8 mouse cellular contexts compared by ENCODE assay signal in the genomic region with DNA sequence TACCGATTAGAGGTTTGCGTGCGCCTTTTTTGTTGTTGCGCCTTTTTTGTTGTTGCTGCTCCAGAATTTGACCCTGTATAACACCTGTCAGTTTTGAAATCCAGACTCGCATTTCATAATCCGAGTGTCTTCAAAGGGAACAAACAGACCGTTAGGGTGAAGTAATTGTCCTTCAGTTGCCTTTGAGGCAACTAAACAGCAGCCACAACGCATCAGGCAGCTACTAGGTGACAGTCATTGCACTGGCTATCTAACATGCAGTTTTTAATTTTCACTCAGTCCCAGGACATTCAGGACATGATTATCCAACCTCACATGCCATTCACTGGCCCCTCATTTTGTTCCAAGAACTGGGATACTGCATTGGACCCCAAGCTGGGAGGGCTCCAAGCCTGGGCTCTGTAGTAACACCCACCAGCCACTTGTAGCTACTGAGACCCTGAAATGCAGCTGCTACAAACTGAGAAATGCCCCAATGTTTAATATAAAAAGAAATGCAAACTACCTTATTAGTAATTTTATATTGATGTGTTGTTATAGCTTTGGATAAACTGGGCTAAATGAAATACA. TPM values are rescaled to one million over a fixed set of nuclear protein-coding genes. Genes with fewer than 3 reads are reported as not detected.
DNase-seq lines count a peak whose midpoint lies in the region; ATAC-seq and TF ChIP-seq lines count a peak whose summit lies in the region.

No protein-coding gene starts in this region.

- no peaks in the 10 kb centered on the region for H3K27me3 ChIP-seq in heart, adult 2 months (ENCODE audit: control insufficient read depth, insufficient read depth, low read length)
- H3K27me3 ChIP-seq in CH12.LX (replicated peaks), result peaks cover 8% of the 10 kb centered on the region
- H3K27me3 ChIP-seq in forebrain, embryonic 10.5 days (ENCODE audit: poor library complexity, severe bottlenecking), result no peaks in the 10 kb centered on the region
- H3K27me3 ChIP-seq in limb, embryonic 14.5 days (ENCODE audit: control insufficient read depth, insufficient read depth, low read length), result no peaks in the 10 kb centered on the region
- H3K27me3 ChIP-seq in stomach, embryonic 14.5 days (ENCODE audit: control insufficient read depth, insufficient read depth, low read length), result no peaks in the 10 kb centered on the region

- TF ChIP-seq POLR2A in heart, adult 2 months (IDR thresholded peaks at IDR 0.05; ENCODE audit: insufficient read depth, low read depth, low read length), result peak; percentile 28; the same call in 1 of the 2 replicates
- no peak for TF ChIP-seq POLR2A in CH12.LX (IDR thresholded peaks at IDR 0.05; ENCODE audit: low read depth, low read length)
- no peak for TF ChIP-seq POLR2A in limb, embryonic 14.5 days (IDR thresholded peaks at IDR 0.05; ENCODE audit: borderline replicate concordance, extremely low read depth, insufficient read depth, insufficient read length)

- peak overlapping the region; percentile 66 for H3K9ac ChIP-seq in heart, adult 2 months (ENCODE audit: low read depth, low read length)
- H3K9ac ChIP-seq in CH12.LX (ENCODE audit: insufficient read depth, low read depth), result peak overlapping the region; percentile 92; the same call in 1 of the 2 replicates
- H3K9ac ChIP-seq in limb, embryonic 14.5 days (ENCODE audit: low read depth, low read length, severe bottlenecking), result peak overlapping the region; percentile 93; the same call in 1 of the 2 replicates
- no peak overlapping the region; the same call in 1 of the 2 replicates for H3K9ac ChIP-seq in stomach, embryonic 14.5 days (replicated peaks; ENCODE audit: low read depth, low read length)

- H3K36me3 ChIP-seq in heart, adult 2 months (ENCODE audit: control insufficient read depth, insufficient read depth, low read length), result peaks cover 9% of the 10 kb centered on the region; the same call in 1 of the 2 replicates
- peaks cover 12 to 31% of the 10 kb centered on the region in 2 experiments for H3K36me3 ChIP-seq in CH12.LX (replicated peaks in 1 of 2; ENCODE audit: control insufficient read depth in 1 of 2, insufficient read depth in 1 of 2, low read length in 1 of 2)
- H3K36me3 ChIP-seq in forebrain, embryonic 10.5 days (replicated peaks), result peaks cover 32% of the 10 kb centered on the region
- peaks cover 33% of the 10 kb centered on the region for H3K36me3 ChIP-seq in limb, embryonic 14.5 days (ENCODE audit: control insufficient read depth, insufficient read depth, low read length)
- peaks cover 10% of the 10 kb centered on the region; the same call in 1 of the 2 replicates for H3K36me3 ChIP-seq in stomach, embryonic 14.5 days (ENCODE audit: control insufficient read depth, insufficient read depth, low read length)

- H3K4me2 ChIP-seq in CH12.LX (ENCODE audit: insufficient read depth, low read depth, poor library complexity, severe bottlenecking), result peak overlapping the region; percentile 63
- peak overlapping the region; percentile 75 for H3K4me2 ChIP-seq in limb, embryonic 14.5 days (replicated peaks; ENCODE audit: low read depth, low read length, severe bottlenecking)
- peak overlapping the region; percentile 63 for H3K4me2 ChIP-seq in stomach, embryonic 14.5 days (replicated peaks; ENCODE audit: low read depth, low read length)

- in situ Hi-C loops in CH12.LX (cut with MboI; ENCODE audit: low pct_ligation_motif_present, low pct_unique_long_range_greater_than_20kb, low sequenced_read_pairs), result no loop called here

- no peak for TF ChIP-seq EP300 in heart, adult 2 months (IDR thresholded peaks at IDR 0.05; ENCODE audit: insufficient read depth, low read depth, low read length)
- no peak for TF ChIP-seq EP300 in CH12.LX (IDR thresholded peaks at IDR 0.05; ENCODE audit: low read length)

- ATAC-seq in limb, embryonic 14.5 days (ENCODE audit: low FRiP score, low read depth), result no peak
- no peak for ATAC-seq in stomach, embryonic 14.5 days (ENCODE audit: insufficient number of reproducible peaks, insufficient read depth, low FRiP score, low read depth)

- dilution Hi-C loops in CH12.LX (cut with MboI; ENCODE audit: extremely low pct_ligation_motif_present, extremely low pct_unique_long_range_greater_than_20kb, low sequenced_read_pairs), result no loop called here

- intact Hi-C loops in heart, adult 2 months (cut with DNase I), result loop anchor here (2.0 kb wide), 1 partner anchor 32 kb away; a partner anchor contains a TSS
- intact Hi-C loops in heart, postnatal 10 days (cut with DNase I), result no loop called here

- no peak for TF ChIP-seq CTCF in heart, adult 2 months (IDR thresholded peaks at IDR 0.05)
- TF ChIP-seq CTCF in CH12.LX (conservative IDR thresholded peaks at IDR 0.05 in 1 of 2, IDR thresholded peaks at IDR 0.05 in 1 of 2; ENCODE audit: low read depth in 2 of 2, low read length in 2 of 2), result no peak

- H3K4me3 ChIP-seq in heart, adult 2 months, result peak overlapping the region; percentile 74
- H3K4me3 ChIP-seq in CH12.LX (replicated peaks in 1 of 3; ENCODE audit: low read depth in 2 of 3, low read length in 2 of 3, poor library complexity in 1 of 3), result peak overlapping the region; percentile 40 to 95 (median 46)
- peak overlapping the region; percentile 93 for H3K4me3 ChIP-seq in forebrain, embryonic 10.5 days
- peak overlapping the region; percentile 87 for H3K4me3 ChIP-seq in limb, embryonic 14.5 days (replicated peaks; ENCODE audit: low read length)
- peak overlapping the region; percentile 82 for H3K4me3 ChIP-seq in stomach, embryonic 14.5 days (ENCODE audit: low read depth, low read length)

- H3K27ac ChIP-seq in heart, adult 2 months, result peak overlapping the region; percentile 97
- H3K27ac ChIP-seq in CH12.LX (ENCODE audit: insufficient read depth, low read depth), result no peak overlapping the region
- peak overlapping the region; percentile 99 for H3K27ac ChIP-seq in forebrain, embryonic 10.5 days
- no peak overlapping the region for H3K27ac ChIP-seq in limb, embryonic 14.5 days (replicated peaks; ENCODE audit: low read depth, low read length)
- no peak overlapping the region for H3K27ac ChIP-seq in stomach, embryonic 14.5 days (ENCODE audit: low read length)

- H3K79me2 ChIP-seq in heart, adult 2 months (replicated peaks; ENCODE audit: control insufficient read depth, insufficient read depth, low read length), result no peaks in the 10 kb centered on the region
- peaks cover 4% of the 10 kb centered on the region; the same call in 1 of the 2 replicates for H3K79me2 ChIP-seq in CH12.LX (replicated peaks; ENCODE audit: control insufficient read depth, extremely low read depth, insufficient read depth, poor library complexity, severe bottlenecking)

- peaks cover 13% of the 10 kb centered on the region for H3K4me1 ChIP-seq in heart, adult 2 months (ENCODE audit: control insufficient read depth, insufficient read depth, low read length)
- H3K4me1 ChIP-seq in CH12.LX (ENCODE audit: control insufficient read depth in 1 of 2, insufficient read depth in 2 of 2), result peaks cover 10 to 15% of the 10 kb centered on the region in 2 experiments
- peaks cover 20% of the 10 kb centered on the region for H3K4me1 ChIP-seq in forebrain, embryonic 10.5 days
- H3K4me1 ChIP-seq in limb, embryonic 14.5 days (ENCODE audit: control insufficient read depth, insufficient read depth, low read length), result peaks cover 3% of the 10 kb centered on the region; the same call in 1 of the 2 replicates
- H3K4me1 ChIP-seq in stomach, embryonic 14.5 days (ENCODE audit: control insufficient read depth, insufficient read depth, low read length), result peaks cover 6% of the 10 kb centered on the region; the same call in 1 of the 2 replicates

- no peaks in the 10 kb centered on the region for H3K9me3 ChIP-seq in CH12.LX (replicated peaks; ENCODE audit: low read length)
- H3K9me3 ChIP-seq in forebrain, embryonic 10.5 days, result no peaks in the 10 kb centered on the region
- H3K9me3 ChIP-seq in limb, embryonic 14.5 days (ENCODE audit: control insufficient read depth, low read length), result no peaks in the 10 kb centered on the region
- no peaks in the 10 kb centered on the region for H3K9me3 ChIP-seq in stomach, embryonic 14.5 days (ENCODE audit: control insufficient read depth, low read depth, low read length)

- 2% methylated on average over 8 of the region's 8 CpGs for WGBS in heart, adult 2 months
- WGBS in forebrain, embryonic 10.5 days, result 3% methylated on average over 8 of the region's 8 CpGs
- 1% methylated on average over 8 of the region's 8 CpGs for WGBS in limb, embryonic 14.5 days
- 2% methylated on average over 8 of the region's 8 CpGs for WGBS in stomach, embryonic 14.5 days

- no peak for TF ChIP-seq RAD21 in CH12.LX (IDR thresholded peaks at IDR 0.05; ENCODE audit: low read depth, low read length)

- no peak for DNase-seq in heart, adult 2 months
- DNase-seq in heart, postnatal 10 days, result no peak
- no peak for DNase-seq in CH12.LX (ENCODE audit: extremely low read depth)
- no peak for DNase-seq in forebrain, embryonic 10.5 days (ENCODE audit: extremely low spot score, low spot score)
- no peak for DNase-seq in limb, embryonic 14.5 days (ENCODE audit: low spot score)
- no peak for DNase-seq in layer of hippocampus, postnatal 14 days (ENCODE audit: low spot score in 2 of 2)
- no peak for DNase-seq in adrenal gland, adult 2 months

RNA-seq across cellular contexts. Expression of a gene that starts 0.7 kb away (rescaled TPM):
- 100 to 1,000 TPM; 626 to 697 TPM for total RNA-seq in heart, adult 2 months (2021)
- polyA plus RNA-seq in heart, adult 2 months (2012; rRNA removed), result 395 and 619 TPM in 2 replicates
- total RNA-seq in heart, postnatal 10 days (2021), result 100 to 1,000 TPM; 583 to 610 TPM
- total RNA-seq in CH12.LX (2012; rRNA removed), result 17.5 and 21.7 TPM in 2 replicates
- 8.6 and 10.0 TPM in 2 replicates for total RNA-seq in CH12.LX (2014; rRNA removed)
- polyA plus RNA-seq in CH12.LX (2012; ENCODE audit: insufficient read length, low read depth), result 33.0 and 36.8 TPM in 2 replicates
- polyA plus RNA-seq in forebrain, embryonic 10.5 days (2016; fragmentation: Nextera tagmentation; extraction: Ambion mirVana), result 42.9 and 43.4 TPM in 2 replicates
- polyA plus RNA-seq in limb, embryonic 14.5 days (2012; rRNA removed), result 29.6 and 33.4 TPM in 2 replicates
- polyA plus RNA-seq in limb, embryonic 14.5 days (2014; fragmentation: Nextera tagmentation; extraction: Ambion mirVana), result 29.8 and 30.2 TPM in 2 replicates
- 26.5 and 29.8 TPM in 2 replicates for polyA plus RNA-seq in stomach, embryonic 14.5 days (2014; fragmentation: Nextera tagmentation; extraction: Ambion mirVana)
- total RNA-seq in layer of hippocampus, postnatal 14 days (2021), result 100 to 1,000 TPM; 188 to 200 TPM
- total RNA-seq in adrenal gland, adult 2 months (2021), result 100 to 1,000 TPM; 164 to 221 TPM
- polyA plus RNA-seq in adrenal gland, adult 2 months (2012; rRNA removed), result 77.6 and 98.7 TPM in 2 replicates

RNA-seq across cellular contexts. Expression of a gene that starts 31.4 kb away (rescaled TPM):
- total RNA-seq in heart, adult 2 months (2021), result 10 to 100 TPM; 62.4 to 65.8 TPM
- 88.6 and 123 TPM in 2 replicates for polyA plus RNA-seq in heart, adult 2 months (2012; rRNA removed)
- 100 to 1,000 TPM in 1 of 2 experiments, 10 to 100 TPM in 1; 97.7 to 104 TPM for total RNA-seq in heart, postnatal 10 days (2021)
- total RNA-seq in CH12.LX (2012; rRNA removed), result 4.8 and 6.5 TPM in 2 replicates
- total RNA-seq in CH12.LX (2014; rRNA removed), result 0.30 and 0.51 TPM in 2 replicates
- 1.9 TPM in 2 replicates for polyA plus RNA-seq in CH12.LX (2012; ENCODE audit: insufficient read length, low read depth)
- 20.9 and 23.0 TPM in 2 replicates for polyA plus RNA-seq in forebrain, embryonic 10.5 days (2016; fragmentation: Nextera tagmentation; extraction: Ambion mirVana)
- polyA plus RNA-seq in limb, embryonic 14.5 days (2012; rRNA removed), result 104 and 129 TPM in 2 replicates
- 93.0 and 103 TPM in 2 replicates for polyA plus RNA-seq in limb, embryonic 14.5 days (2014; fragmentation: Nextera tagmentation; extraction: Ambion mirVana)
- polyA plus RNA-seq in stomach, embryonic 14.5 days (2014; fragmentation: Nextera tagmentation; extraction: Ambion mirVana), result 53.0 and 56.0 TPM in 2 replicates
- total RNA-seq in layer of hippocampus, postnatal 14 days (2021), result 10 to 100 TPM; 26.7 to 28.4 TPM
- total RNA-seq in adrenal gland, adult 2 months (2021), result 10 to 100 TPM; 36.4 to 44.0 TPM
- polyA plus RNA-seq in adrenal gland, adult 2 months (2012; rRNA removed), result 36.1 and 46.5 TPM in 2 replicates

RNA-seq across cellular contexts. Expression of a gene that starts 35.5 kb away (rescaled TPM):
- total RNA-seq in heart, adult 2 months (2021), result 10 to 100 TPM; 38.9 to 41.9 TPM
- 41.2 and 42.3 TPM in 2 replicates for polyA plus RNA-seq in heart, adult 2 months (2012; rRNA removed)
- 10 to 100 TPM; 47.0 to 49.5 TPM for total RNA-seq in heart, postnatal 10 days (2021)
- total RNA-seq in CH12.LX (2012; rRNA removed) (32.8 and 33.9 TPM in 2 replicates), CH12.LX (2014; rRNA removed) (22.1 and 23.9 TPM in 2 replicates)
- 23.6 and 27.9 TPM in 2 replicates for polyA plus RNA-seq in CH12.LX (2012; ENCODE audit: insufficient read length, low read depth)
- polyA plus RNA-seq in forebrain, embryonic 10.5 days (2016; fragmentation: Nextera tagmentation; extraction: Ambion mirVana), result 9.0 and 9.2 TPM in 2 replicates
- polyA plus RNA-seq in limb, embryonic 14.5 days (2012; rRNA removed), result 63.2 and 88.2 TPM in 2 replicates
- polyA plus RNA-seq in limb, embryonic 14.5 days (2014; fragmentation: Nextera tagmentation; extraction: Ambion mirVana), result 25.9 and 29.9 TPM in 2 replicates
- 17.6 and 20.0 TPM in 2 replicates for polyA plus RNA-seq in stomach, embryonic 14.5 days (2014; fragmentation: Nextera tagmentation; extraction: Ambion mirVana)
- 10 to 100 TPM; 27.7 to 28.8 TPM for total RNA-seq in layer of hippocampus, postnatal 14 days (2021)
- 10 to 100 TPM; 44.4 TPM for total RNA-seq in adrenal gland, adult 2 months (2021)
- polyA plus RNA-seq in adrenal gland, adult 2 months (2012; rRNA removed), result 119 and 120 TPM in 2 replicates

RNA-seq across cellular contexts. Expression of a gene that starts 36.4 kb away (rescaled TPM):
- 10 to 100 TPM; 21.1 to 22.8 TPM for total RNA-seq in heart, adult 2 months (2021)
- 3.3 and 14.3 TPM in 2 replicates for polyA plus RNA-seq in heart, adult 2 months (2012; rRNA removed)
- total RNA-seq in heart, postnatal 10 days (2021), result 10 to 100 TPM; 11.2 to 14.3 TPM
- total RNA-seq in CH12.LX (2012; rRNA removed) (4.0 and 4.3 TPM in 2 replicates), CH12.LX (2014; rRNA removed) (3.0 TPM in 2 replicates)
- polyA plus RNA-seq in CH12.LX (2012; ENCODE audit: insufficient read length, low read depth), result 2.1 and 2.8 TPM in 2 replicates
- 15.4 and 16.4 TPM in 2 replicates for polyA plus RNA-seq in forebrain, embryonic 10.5 days (2016; fragmentation: Nextera tagmentation; extraction: Ambion mirVana)
- polyA plus RNA-seq in limb, embryonic 14.5 days (2012; rRNA removed), result 5.8 and 8.4 TPM in 2 replicates
- polyA plus RNA-seq in limb, embryonic 14.5 days (2014; fragmentation: Nextera tagmentation; extraction: Ambion mirVana), result 6.5 and 10.8 TPM in 2 replicates
- polyA plus RNA-seq in stomach, embryonic 14.5 days (2014; fragmentation: Nextera tagmentation; extraction: Ambion mirVana), result 8.6 and 10.0 TPM in 2 replicates
- total RNA-seq in layer of hippocampus, postnatal 14 days (2021), result 1 to 10 TPM; 7.2 to 8.9 TPM
- 10 to 100 TPM in 1 of 2 experiments, 1 to 10 TPM in 1; 7.8 to 11.7 TPM for total RNA-seq in adrenal gland, adult 2 months (2021)
- 0.50 and 0.75 TPM in 2 replicates for polyA plus RNA-seq in adrenal gland, adult 2 months (2012; rRNA removed)

RNA-seq across cellular contexts. Expression of a gene that starts 36.6 kb away (rescaled TPM):
- total RNA-seq in heart, adult 2 months (2021), result 1 to 10 TPM; 5.4 to 7.4 TPM
- polyA plus RNA-seq in heart, adult 2 months (2012; rRNA removed), result 24.8 and 26.0 TPM in 2 replicates
- 10 to 100 TPM in 1 of 2 experiments, 1 to 10 TPM in 1; 8.8 to 12.4 TPM for total RNA-seq in heart, postnatal 10 days (2021)
- total RNA-seq in CH12.LX (2012; rRNA removed), result 50.6 and 58.8 TPM in 2 replicates
- total RNA-seq in CH12.LX (2014; rRNA removed), result 31.5 and 33.6 TPM in 2 replicates
- 43.9 and 46.6 TPM in 2 replicates for polyA plus RNA-seq in CH12.LX (2012; ENCODE audit: insufficient read length, low read depth)
- polyA plus RNA-seq in forebrain, embryonic 10.5 days (2016; fragmentation: Nextera tagmentation; extraction: Ambion mirVana), result 70.1 and 73.4 TPM in 2 replicates
- 94.4 and 98.1 TPM in 2 replicates for polyA plus RNA-seq in limb, embryonic 14.5 days (2012; rRNA removed)
- polyA plus RNA-seq in limb, embryonic 14.5 days (2014; fragmentation: Nextera tagmentation; extraction: Ambion mirVana), result 22.4 and 29.1 TPM in 2 replicates
- 32.9 and 33.1 TPM in 2 replicates for polyA plus RNA-seq in stomach, embryonic 14.5 days (2014; fragmentation: Nextera tagmentation; extraction: Ambion mirVana)
- 10 to 100 TPM; 20.6 to 21.5 TPM for total RNA-seq in layer of hippocampus, postnatal 14 days (2021)
- 10 to 100 TPM; 13.9 to 16.5 TPM for total RNA-seq in adrenal gland, adult 2 months (2021)
- polyA plus RNA-seq in adrenal gland, adult 2 months (2012; rRNA removed), result 104 and 123 TPM in 2 replicates

Comparison
In these comparisons a context has a peak if more than half of its experiments do, and no peak if none do; other contexts are left out.
1. H3K27ac ChIP-seq: peak in heart, adult 2 months (single experiment) and forebrain, embryonic 10.5 days (single experiment); none in CH12.LX (single experiment), limb, embryonic 14.5 days (single experiment) and stomach, embryonic 14.5 days (single experiment).
2. Peak in every context shown above with its lines, with median percentiles within 50 percentile points of each other: H3K4me3 ChIP-seq and H3K4me2 ChIP-seq.